In genomic region chr2:173516150-173516855, GRCm38 (mm10) we compare ENCODE assay signal across 31 mouse cellular contexts. TPM values are rescaled to one million over a fixed set of nuclear protein-coding genes. Genes with fewer than 3 reads are reported as not detected.
DNase-seq lines count a peak whose midpoint lies in the region; ATAC-seq and TF ChIP-seq lines count a peak whose summit lies in the region.
"Had no signal": no experiment of that assay in that cellular context is flagged by ENCODE, and none has a peak within 500 bp of the region (broad histone marks: within the 10 kb centered on the region; RNA-seq: fewer than 3 reads in every experiment).

No protein-coding gene starts in this region.

- H3K4me2 ChIP-seq in hindbrain, embryonic 14.5 days (replicated peaks) = no peak overlapping the region
- no peak overlapping the region for H3K4me2 ChIP-seq in hindbrain, embryonic 11.5 days (replicated peaks; ENCODE audit: low read depth, low read length)
- H3K4me2 ChIP-seq in forebrain, embryonic 16.5 days (ENCODE audit: low read length) = 0 out of 2 replicates have a peak overlapping the region, but pooled peaks have one; percentile 4
- H3K4me2 ChIP-seq in midbrain, postnatal 0 days (ENCODE audit: low read depth, low read length, poor library complexity, severe bottlenecking) = no peak overlapping the region
- H3K4me2 ChIP-seq in kidney, embryonic 15.5 days = no peak overlapping the region
- H3K4me2 ChIP-seq: midbrain, embryonic 12.5 days; stomach, embryonic 15.5 days had no signal

- no peaks in the 10 kb centered on the region for H3K9me3 ChIP-seq in hindbrain, embryonic 14.5 days (ENCODE audit: control insufficient read depth, low read length)
- H3K9me3 ChIP-seq in hindbrain, embryonic 11.5 days (ENCODE audit: control insufficient read depth, low read length) = no peaks in the 10 kb centered on the region
- H3K9me3 ChIP-seq in forebrain, embryonic 16.5 days (ENCODE audit: control insufficient read depth, low read length) = no peaks in the 10 kb centered on the region
- no peaks in the 10 kb centered on the region for H3K9me3 ChIP-seq in midbrain, postnatal 0 days (ENCODE audit: low read length)
- H3K9me3 ChIP-seq in kidney, embryonic 15.5 days (replicated peaks) = no peaks in the 10 kb centered on the region
- H3K9me3 ChIP-seq: midbrain, embryonic 12.5 days; stomach, embryonic 15.5 days had no signal

- H3K27me3 ChIP-seq in hindbrain, embryonic 14.5 days (ENCODE audit: control insufficient read depth, insufficient read depth, low read length) = no peaks in the 10 kb centered on the region
- no peaks in the 10 kb centered on the region for H3K27me3 ChIP-seq in hindbrain, embryonic 11.5 days (ENCODE audit: control insufficient read depth, insufficient read depth, low read length)
- no peaks in the 10 kb centered on the region for H3K27me3 ChIP-seq in forebrain, embryonic 16.5 days (replicated peaks; ENCODE audit: control insufficient read depth, insufficient read depth, low read length)
- H3K27me3 ChIP-seq in midbrain, postnatal 0 days (ENCODE audit: insufficient read depth, low read length) = no peaks in the 10 kb centered on the region
- H3K27me3 ChIP-seq in kidney, embryonic 15.5 days = no peaks in the 10 kb centered on the region
- H3K27me3 ChIP-seq: midbrain, embryonic 12.5 days; stomach, embryonic 15.5 days had no signal

- H3K36me3 ChIP-seq in hindbrain, embryonic 14.5 days (replicated peaks; ENCODE audit: control insufficient read depth, insufficient read depth) = no peaks in the 10 kb centered on the region
- H3K36me3 ChIP-seq in hindbrain, embryonic 11.5 days (ENCODE audit: control insufficient read depth, insufficient read depth, low read length) = no peaks in the 10 kb centered on the region
- no peaks in the 10 kb centered on the region for H3K36me3 ChIP-seq in forebrain, embryonic 16.5 days (ENCODE audit: control insufficient read depth, insufficient read depth)
- H3K36me3 ChIP-seq in midbrain, postnatal 0 days (ENCODE audit: insufficient read depth, low read length) = no peaks in the 10 kb centered on the region
- no peaks in the 10 kb centered on the region for H3K36me3 ChIP-seq in kidney, embryonic 15.5 days
- H3K36me3 ChIP-seq: midbrain, embryonic 12.5 days; stomach, embryonic 15.5 days had no signal

- no peak overlapping the region for H3K9ac ChIP-seq in hindbrain, embryonic 14.5 days
- no peak overlapping the region for H3K9ac ChIP-seq in hindbrain, embryonic 11.5 days (ENCODE audit: low read depth, low read length)
- H3K9ac ChIP-seq in forebrain, embryonic 16.5 days (replicated peaks; ENCODE audit: low read depth, low read length) = no peak overlapping the region
- H3K9ac ChIP-seq in midbrain, postnatal 0 days (replicated peaks; ENCODE audit: low read length, poor library complexity, severe bottlenecking) = no peak overlapping the region
- no peak overlapping the region for H3K9ac ChIP-seq in kidney, embryonic 15.5 days
- H3K9ac ChIP-seq: midbrain, embryonic 12.5 days; stomach, embryonic 15.5 days had no signal

- no peak for DNase-seq in hindbrain, embryonic 14.5 days (ENCODE audit: low spot score)
- DNase-seq in hindbrain, embryonic 11.5 days (ENCODE audit: low spot score) = no peak
- peak; percentile 43 for DNase-seq in brain, embryonic 14.5 days (ENCODE audit: low read depth)
- peak; percentile 33 for DNase-seq in midbrain, postnatal 0 days (ENCODE audit: low spot score)
- no peak for DNase-seq in adrenal gland, postnatal 25 days
- DNase-seq: adrenal gland, postnatal 10 days; cerebellum, adult 9-10 months; gastrocnemius, adult 2 months; kidney, adult 8-10 months; kidney, postnatal 25 days; layer of hippocampus, postnatal 36 days; thymus, postnatal 25 days had no signal

- peak overlapping the region; percentile 38; the same call in 1 of the 2 replicates for H3K27ac ChIP-seq in hindbrain, embryonic 14.5 days
- H3K27ac ChIP-seq in hindbrain, embryonic 11.5 days (ENCODE audit: low read depth, low read length) = no peak overlapping the region
- H3K27ac ChIP-seq in forebrain, embryonic 16.5 days (ENCODE audit: low read length) = peak overlapping the region; percentile 72
- H3K27ac ChIP-seq in midbrain, postnatal 0 days (ENCODE audit: low read depth, low read length) = no peak overlapping the region
- H3K27ac ChIP-seq in kidney, embryonic 15.5 days = no peak overlapping the region
- H3K27ac ChIP-seq: gastrocnemius, adult 2 months; layer of hippocampus, adult 2 months; macrophage; midbrain, embryonic 12.5 days; stomach, embryonic 15.5 days had no signal

- no peak for ATAC-seq in hindbrain, embryonic 14.5 days (ENCODE audit: low FRiP score)
- ATAC-seq in hindbrain, embryonic 11.5 days (ENCODE audit: low FRiP score) = no peak
- ATAC-seq in forebrain, embryonic 16.5 days = peak; percentile 79
- no peak for ATAC-seq in midbrain, postnatal 0 days (ENCODE audit: low FRiP score)
- no peak for ATAC-seq in kidney, embryonic 15.5 days (replicated peaks; ENCODE audit: low FRiP score)

- TF ChIP-seq POLR2A in brain, embryonic 14.5 days (IDR thresholded peaks at IDR 0.05; ENCODE audit: borderline replicate concordance, extremely low read depth, insufficient read depth, insufficient read length, poor library complexity, severe bottlenecking) = no peak

- WGBS in hindbrain, embryonic 14.5 days = 79% methylated on average over 25 of the region's 25 CpGs
- 88% methylated on average over 25 of the region's 25 CpGs for WGBS in hindbrain, embryonic 11.5 days
- WGBS in forebrain, embryonic 16.5 days = 73% methylated on average over 25 of the region's 25 CpGs
- 65% methylated on average over 25 of the region's 25 CpGs for WGBS in midbrain, postnatal 0 days
- 87% methylated on average over 25 of the region's 25 CpGs for WGBS in kidney, embryonic 15.5 days

- H3K4me3 ChIP-seq in hindbrain, embryonic 14.5 days (replicated peaks; ENCODE audit: low read length) = no peak overlapping the region
- no peak overlapping the region for H3K4me3 ChIP-seq in hindbrain, embryonic 11.5 days (ENCODE audit: low read depth, low read length)
- H3K4me3 ChIP-seq in forebrain, embryonic 16.5 days (replicated peaks; ENCODE audit: low read length) = no peak overlapping the region
- no peak overlapping the region for H3K4me3 ChIP-seq in midbrain, postnatal 0 days (ENCODE audit: low read depth, low read length)
- H3K4me3 ChIP-seq in kidney, embryonic 15.5 days (replicated peaks) = no peak overlapping the region
- H3K4me3 ChIP-seq: gastrocnemius, adult 2 months; layer of hippocampus, adult 2 months; midbrain, embryonic 12.5 days; stomach, embryonic 15.5 days had no signal

- TF ChIP-seq CTCF in brain, embryonic 14.5 days (IDR thresholded peaks at IDR 0.05; ENCODE audit: borderline replicate concordance, extremely low read depth, insufficient read depth, insufficient read length) = no peak
- no peak for TF ChIP-seq CTCF in midbrain, postnatal 0 days (IDR thresholded peaks at IDR 0.05)

- no peaks in the 10 kb centered on the region for H3K4me1 ChIP-seq in hindbrain, embryonic 14.5 days (replicated peaks; ENCODE audit: control insufficient read depth, insufficient read depth, low read length)
- no peaks in the 10 kb centered on the region for H3K4me1 ChIP-seq in hindbrain, embryonic 11.5 days (replicated peaks; ENCODE audit: control insufficient read depth, insufficient read depth, low read length)
- H3K4me1 ChIP-seq in forebrain, embryonic 16.5 days (replicated peaks; ENCODE audit: control insufficient read depth, insufficient read depth, low read length) = peaks cover 4% of the 10 kb centered on the region; the same call in 1 of the 2 replicates
- H3K4me1 ChIP-seq in midbrain, postnatal 0 days (ENCODE audit: insufficient read depth, low read length) = no peaks in the 10 kb centered on the region
- H3K4me1 ChIP-seq in kidney, embryonic 15.5 days = 0 out of 2 replicates have a peak, but pooled peaks cover 2% of the 10 kb centered on the region
- H3K4me1 ChIP-seq: midbrain, embryonic 12.5 days; stomach, embryonic 15.5 days had no signal

RNA-seq across cellular contexts. Expression of gene 1700021F07Rik, which starts 6.1 kb away (rescaled TPM):
- not detected in 2 replicates for polyA plus RNA-seq in hindbrain, embryonic 14.5 days (2014; fragmentation: Nextera tagmentation; extraction: Ambion mirVana)
- polyA plus RNA-seq in hindbrain, embryonic 11.5 days (2014; fragmentation: Nextera tagmentation; extraction: Ambion mirVana) = not detected in 2 replicates
- not detected in 2 replicates for polyA plus RNA-seq in brain, embryonic 14.5 days (2012; rRNA removed)
- polyA plus RNA-seq in forebrain, embryonic 16.5 days (2015; fragmentation: Nextera tagmentation; extraction: Ambion mirVana) = not detected in 2 replicates
- not detected in 2 replicates for total RNA-seq in midbrain, postnatal 0 days (2014; rRNA removed)
- polyA plus RNA-seq in midbrain, postnatal 0 days (2015; fragmentation: Nextera tagmentation; extraction: Ambion mirVana) = not detected in 2 replicates
- not detected in 2 replicates for total RNA-seq in adrenal gland, postnatal 25 days (2021)
- not detected in 2 replicates for polyA plus RNA-seq in kidney, embryonic 15.5 days (2015; fragmentation: Nextera tagmentation; extraction: Ambion mirVana)
- total RNA-seq: adrenal gland, postnatal 10 days; gastrocnemius, adult 2 months; gastrocnemius, postnatal 4 days; heart, adult 8-10 months; heart, postnatal 25 days; layer of hippocampus, adult 2 months; layer of hippocampus, postnatal 36 days; left cerebral cortex, postnatal 10 days; liver, adult 2 months had no signal
- polyA plus RNA-seq: C2C12; heart, embryonic 14.5 days; intestine, embryonic 14.5 days; limb, embryonic 11.5 days; liver, adult 2 months; liver, embryonic 16.5 days; lung, embryonic 16.5 days; macrophage; midbrain, embryonic 12.5 days; neural tube, embryonic 14.5 days; spleen, adult 2 months; stomach, embryonic 15.5 days had no signal

Comparison
In these comparisons a context has a peak if more than half of its experiments do, and no peak if none do; other contexts are left out.
1. H3K27ac ChIP-seq: peak in hindbrain, embryonic 14.5 days (single experiment) and forebrain, embryonic 16.5 days (single experiment); none in hindbrain, embryonic 11.5 days (single experiment), midbrain, postnatal 0 days (single experiment) and kidney, embryonic 15.5 days (single experiment).
2. DNase-seq: peak in brain, embryonic 14.5 days (single experiment) and midbrain, postnatal 0 days (single experiment); none in hindbrain, embryonic 14.5 days (single experiment), hindbrain, embryonic 11.5 days (single experiment) and adrenal gland, postnatal 25 days (single experiment).